Mouse (Mus musculus): ENCODE data around the gene Elk4. TPM values are rescaled to one million over a fixed set of nuclear protein-coding genes. Genes with fewer than 3 reads are reported as not detected.

The Elk4 gene
- total RNA-seq, 2 experiments from 2014 or later = 103 to 108 TPM

GRCm38 (mm10) chr1:132065475-132066172 is 58.2 kb downstream of the Elk4 start:
- no peak for DNase-seq

GRCm38 (mm10) chr1:132067261-132068255 is 60.2 kb downstream of the Elk4 start, which contains the start of gene Mfsd4a:
TSS of gene Mfsd4a (minus strand) at chr1:132068062.
- peak; percentile 73 to 80 for DNase-seq

- DNase-seq = no peak
Measured at GRCm38 (mm10) chr1:132069436-132069835, 62.0 kb downstream of the Elk4 start.

- no peak for DNase-seq
Measured at GRCm38 (mm10) chr1:132070659-132071058, 63.3 kb downstream of the Elk4 start.

- no peak for DNase-seq
Measured at GRCm38 (mm10) chr1:132075576-132075975, 68.2 kb downstream of the Elk4 start.

- no peak for DNase-seq
Measured at GRCm38 (mm10) chr1:132078413-132078812, 71.0 kb downstream of the Elk4 start.

Other genes with a start within 250 kb of the Elk4 start
- gene Pm20d1, start 210.2 kb upstream of the Elk4 start, total RNA-seq (2021) = 10 to 100 TPM in 1 of 2 experiments, 1 to 10 TPM in 1; 6.7 to 15.6 TPM
- gene Slc41a1, start 180.1 kb upstream of the Elk4 start, total RNA-seq (2021) = 10 to 100 TPM; 38.3 to 59.0 TPM
- 10 to 100 TPM; 16.1 to 23.0 TPM for gene Rab29, start 140.4 kb upstream of the Elk4 start, total RNA-seq (2021)
- 100 to 1,000 TPM; 140 to 150 TPM for gene Nucks1, start 97.1 kb upstream of the Elk4 start, total RNA-seq (2021)
- gene Slc45a3, start 44.6 kb upstream of the Elk4 start, total RNA-seq (2021) = 10 to 100 TPM; 15.2 to 31.5 TPM
- 10 to 100 TPM; 10.1 to 30.4 TPM for gene Mfsd4a, start 60.5 kb downstream of the Elk4 start, total RNA-seq (2021)
- gene Cdk18, start 132.1 kb downstream of the Elk4 start, total RNA-seq (2021) = 10 to 100 TPM; 14.2 to 21.2 TPM
- under 1 TPM; 0.33 TPM for gene Lemd1, start 183.8 kb downstream of the Elk4 start, total RNA-seq (2021)
- under 1 TPM in 1 of 2 experiments, not detected in 1; 0.07 TPM for gene AC124108.1, start 183.8 kb downstream of the Elk4 start, total RNA-seq (2021)
- gene Gm10188, start 222.2 kb downstream of the Elk4 start, total RNA-seq (2021) = not detected

Data from adrenal gland, postnatal 36 days (tissue).